In genomic region chr15:25704809-25705585, GRCm38 (mm10) we compare ENCODE assay signal across 25 mouse cellular contexts.
DNase-seq lines count a peak whose midpoint lies in the region; ATAC-seq lines count a peak whose summit lies in the region.
"Had no signal": no experiment of that assay in that cellular context is flagged by ENCODE, and none has a peak within 500 bp of the region (broad histone marks: within the 10 kb centered on the region; RNA-seq: fewer than 3 reads in every experiment).

No protein-coding gene starts in this region.

- H3K4me2 ChIP-seq in limb, embryonic 15.5 days, result no peak overlapping the region
- H3K4me2 ChIP-seq: forebrain, embryonic 12.5 days; heart, embryonic 15.5 days; hindbrain, embryonic 15.5 days; lung, embryonic 15.5 days; midbrain, embryonic 15.5 days; neural tube, embryonic 12.5 days had no signal

- intact Hi-C loops in left cerebral cortex, postnatal 4 days (cut with DNase I), result no loop called here
- intact Hi-C loops in left cerebral cortex, postnatal 25 days (cut with DNase I), result no loop called here

- no peak overlapping the region for H3K9ac ChIP-seq in limb, embryonic 15.5 days
- H3K9ac ChIP-seq: forebrain, embryonic 12.5 days; heart, embryonic 15.5 days; hindbrain, embryonic 15.5 days; liver, embryonic 14.5 days; lung, embryonic 15.5 days; midbrain, embryonic 15.5 days; neural tube, embryonic 12.5 days had no signal

- no peaks in the 10 kb centered on the region for H3K9me3 ChIP-seq in limb, embryonic 15.5 days
- H3K9me3 ChIP-seq: forebrain, embryonic 12.5 days; hindbrain, embryonic 15.5 days; lung, embryonic 15.5 days; midbrain, embryonic 15.5 days; neural tube, embryonic 12.5 days had no signal

- peak overlapping the region; percentile 50; the same call in 1 of the 2 replicates for H3K27ac ChIP-seq in limb, embryonic 15.5 days
- H3K27ac ChIP-seq: forebrain, embryonic 12.5 days; heart, embryonic 15.5 days; hindbrain, embryonic 15.5 days; liver, embryonic 14.5 days; lung, embryonic 15.5 days; macrophage; midbrain, embryonic 15.5 days; neural tube, embryonic 12.5 days had no signal

- no peak overlapping the region for H3K4me3 ChIP-seq in limb, embryonic 15.5 days
- H3K4me3 ChIP-seq: erythroblast, embryonic 14.5 days; forebrain, embryonic 12.5 days; heart, embryonic 15.5 days; hindbrain, embryonic 15.5 days; lung, embryonic 15.5 days; midbrain, embryonic 15.5 days; neural tube, embryonic 12.5 days had no signal

- peaks cover 31% of the 10 kb centered on the region for H3K4me1 ChIP-seq in limb, embryonic 15.5 days
- H3K4me1 ChIP-seq: forebrain, embryonic 12.5 days; heart, embryonic 15.5 days; hindbrain, embryonic 15.5 days; lung, embryonic 15.5 days; midbrain, embryonic 15.5 days; neural tube, embryonic 12.5 days had no signal

- peaks cover 14% of the 10 kb centered on the region for H3K36me3 ChIP-seq in limb, embryonic 15.5 days
- H3K36me3 ChIP-seq: forebrain, embryonic 12.5 days; hindbrain, embryonic 15.5 days; midbrain, embryonic 15.5 days; neural tube, embryonic 12.5 days had no signal

- DNase-seq in cerebellum, adult 11 months, result peak; percentile 26
- no peak for DNase-seq in cerebellum, adult 8-10 months
- DNase-seq in left cerebral cortex, postnatal 4 days, result peak; percentile 50
- DNase-seq in left cerebral cortex, postnatal 25 days (ENCODE audit: low spot score in 2 of 2), result no peak
- DNase-seq in cerebellum, postnatal 10 days, result peak; percentile 78 to 86
- DNase-seq in kidney, adult 9 months, result no peak
- DNase-seq in right cerebral cortex, postnatal 36 days (ENCODE audit: low spot score in 2 of 2), result no peak
- DNase-seq: adrenal gland, postnatal 10 days; gastrocnemius, postnatal 36 days; heart, postnatal 36 days; kidney, adult 11 months; kidney, postnatal 4 days; retina, postnatal 1 day; right cerebral cortex, postnatal 25 days; thymus, postnatal 14 days had no signal

- no peak for ATAC-seq in limb, embryonic 15.5 days (ENCODE audit: insufficient number of reproducible peaks, low FRiP score, low TSS enrichment, low read depth)
- ATAC-seq: midbrain, embryonic 15.5 days had no signal

- WGBS in limb, embryonic 15.5 days, result 68% methylated on average over 11 of the region's 11 CpGs

- H3K27me3 ChIP-seq in limb, embryonic 15.5 days, result no peaks in the 10 kb centered on the region
- H3K27me3 ChIP-seq: forebrain, embryonic 12.5 days; heart, embryonic 15.5 days; hindbrain, embryonic 15.5 days; lung, embryonic 15.5 days; midbrain, embryonic 15.5 days; neural tube, embryonic 12.5 days had no signal

Comparison
In these comparisons a context has a peak if more than half of its experiments do, and no peak if none do; other contexts are left out.
1. DNase-seq: peak in cerebellum, adult 11 months (single experiment), left cerebral cortex, postnatal 4 days (single experiment) and cerebellum, postnatal 10 days (2 of 2); none in cerebellum, adult 8-10 months (single experiment), left cerebral cortex, postnatal 25 days (0 of 2), kidney, adult 9 months (single experiment) and right cerebral cortex, postnatal 36 days (0 of 2).